Mouse (Mus musculus) embryonic fibroblast, embryonic 13.5 days (primary cell): ENCODE measurements at regions not wholly inside any gene's neighbourhood (a gene's known extent, or its start where the extent isn't known, plus 50 kb on each side); places are given as distances from the start of the nearest gene placed in this dataset.

Source experiments
- CTCF ChIP-seq: IDR thresholded peaks from 2 replicates; pipeline ENCODE4 v1.5.1; 2011; ENCODE audit warnings: mild to moderate bottlenecking, control low read depth, low read length, moderate library complexity, borderline replicate concordance; ENCODE audit not compliant: insufficient read depth
- POLR2A ChIP-seq: IDR thresholded peaks from 2 replicates; pipeline ENCODE4 v1.6.1; 2011; ENCODE audit warnings: low read depth, mild to moderate bottlenecking, control low read depth, low read length, moderate library complexity

DNA sequence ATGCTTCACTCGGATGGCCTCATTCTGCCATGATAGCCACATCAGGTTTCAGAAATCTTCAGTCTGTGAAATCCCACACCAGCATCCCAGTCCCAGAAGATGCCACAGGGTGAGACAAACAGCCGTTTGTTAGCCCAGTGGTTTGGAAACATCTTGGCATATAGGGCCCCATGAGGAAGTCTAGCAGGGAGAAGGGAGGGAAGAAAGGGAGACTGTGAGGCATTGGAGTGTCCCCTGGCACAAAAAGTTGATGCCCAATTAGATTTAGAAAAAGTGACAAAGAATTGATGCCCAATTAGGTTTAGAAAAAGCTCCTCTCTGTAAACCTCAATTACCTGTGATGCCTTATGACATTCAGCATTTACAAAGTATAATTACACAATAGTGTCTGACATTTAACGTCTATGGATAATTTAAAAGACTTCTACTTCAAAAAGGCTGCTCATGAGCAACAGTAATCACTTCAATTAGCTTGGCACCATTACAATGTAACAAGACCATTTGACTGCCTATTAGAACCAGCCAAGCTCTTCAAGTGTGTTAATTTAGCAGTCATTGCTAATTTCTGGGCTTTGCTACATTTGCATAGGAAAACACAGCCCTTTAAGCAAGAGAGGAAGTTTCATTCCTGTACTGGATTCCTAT is 254.6 kb downstream of the Psat1 start:
- no peak for TF ChIP-seq CTCF
- no peak for TF ChIP-seq POLR2A
